Mouse (Mus musculus) T-cell, adult 66 days (primary cell): ENCODE results near the gene Tas2r106. TPM values are rescaled to one million over a fixed set of nuclear protein-coding genes. Genes with fewer than 3 reads are reported as not detected.

Experiments
- total RNA-seq, 2 experiments: library from RNA; stranded (reverse); gene quantifications; 3 replicates in 1 of 2; 4 replicates in 1 of 2; pipeline ENCODE4 v1.2.4; 2023

Tas2r106 gene
- not detected for total RNA-seq

DNA sequence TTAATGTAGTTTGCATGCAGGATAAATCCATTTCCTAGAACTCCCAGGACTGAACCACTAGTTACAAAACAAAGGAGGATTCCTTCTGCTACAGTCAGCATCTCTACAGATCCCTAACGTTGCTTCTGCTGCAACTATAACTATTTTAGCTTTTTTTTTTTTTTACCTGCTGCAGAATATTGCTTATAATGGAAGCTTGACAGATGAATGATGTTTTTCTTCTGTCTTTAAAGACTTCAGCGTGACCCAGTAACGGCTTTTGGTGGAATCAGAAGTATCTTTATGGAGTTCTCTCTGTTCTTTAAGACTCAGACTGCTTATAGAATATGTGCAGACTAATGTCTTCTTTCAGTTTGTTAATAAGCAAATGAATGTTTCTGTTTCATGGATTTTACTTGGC lies at the start of gene Tas2r106:
Gene Tas2r106 (minus strand): TSS at position 101 of the 400 bp plus-strand sequence.

GRCm38 (mm10) chr6:131689963-131690362 lies 11.3 kb upstream of the Tas2r106 start, which contains the start of gene Tas2r114:
Gene Tas2r114, minus strand, starts transcription at chr6:131690063.

GRCm38 (mm10) chr6:131687395-131687794 lies 8.7 kb upstream of the Tas2r106 start, which contains the start of gene Tas2r105:
Gene Tas2r105, minus strand, starts transcription at chr6:131687495.

GRCm38 (mm10) chr6:131685644-131686043 lies 7.0 kb upstream of the Tas2r106 start, which contains the start of gene Tas2r104:
Gene Tas2r104, minus strand, starts transcription at chr6:131685744.

DNA sequence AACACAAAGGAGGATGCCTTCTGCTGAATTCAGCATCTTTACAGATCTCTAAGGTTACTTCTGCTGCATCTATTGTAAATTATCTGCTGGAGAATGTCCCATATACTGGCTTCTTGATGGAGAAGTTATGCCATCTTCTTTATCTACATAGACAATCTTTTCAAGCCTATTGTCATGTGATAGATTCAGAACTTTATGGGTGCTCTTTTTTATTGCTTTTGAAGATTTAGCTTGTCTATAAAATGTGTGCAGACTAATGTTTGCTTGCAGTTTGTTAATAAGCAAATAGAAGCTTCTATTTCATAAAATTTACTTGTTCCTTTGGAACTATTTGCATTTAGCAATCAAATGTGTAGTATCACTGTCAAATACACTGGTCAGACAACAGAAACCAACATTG lies 18.6 kb downstream of the Tas2r106 start, which contains the start of gene Tas2r107:
Gene Tas2r107 (minus strand): TSS at position 101 of the 400 bp plus-strand sequence.

DNA sequence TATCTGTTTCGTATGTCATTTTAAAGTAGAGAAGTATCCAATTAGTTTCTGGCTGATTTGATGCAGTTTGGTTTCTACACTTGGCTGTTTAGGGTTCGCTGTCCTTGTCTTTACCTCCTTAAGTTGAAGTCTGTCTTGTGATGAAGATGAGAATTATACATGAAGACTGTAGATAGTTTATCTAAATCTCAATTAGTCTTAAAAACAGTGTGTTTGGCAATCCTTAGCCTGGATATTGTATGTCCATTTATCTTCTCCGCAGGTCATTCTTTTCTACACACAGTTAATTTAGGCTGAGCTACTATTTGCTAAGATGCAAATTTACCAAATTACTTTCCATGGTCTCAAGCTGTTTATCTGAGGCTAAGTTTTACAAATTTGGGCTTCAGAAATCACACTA lies 47.9 kb downstream of the Tas2r106 start, which contains the start of gene Tas2r130:
Gene Tas2r130 (minus strand): TSS at position 101 of the 400 bp plus-strand sequence.

Other genes starting within 250 kb of the Tas2r106 start
- not detected for gene 5430401F13Rik, start 192.5 kb downstream of the Tas2r106 start, total RNA-seq
- gene Gm6619, start 192.5 kb downstream of the Tas2r106 start, total RNA-seq: not detected
- not detected for gene Tas2r130, start 48.0 kb downstream of the Tas2r106 start, total RNA-seq
- gene Tas2r107, start 18.7 kb downstream of the Tas2r106 start, total RNA-seq: not detected
- not detected for gene Tas2r104, start 6.9 kb upstream of the Tas2r106 start, total RNA-seq
- not detected for gene Tas2r105, start 8.6 kb upstream of the Tas2r106 start, total RNA-seq
- gene Tas2r114, start 11.2 kb upstream of the Tas2r106 start, total RNA-seq: not detected